Mouse (Mus musculus): ENCODE results near the gene Stxbp3.
"Not testable (repeated sequence)": the region's sequence is repeated elsewhere in the genome, so short reads cannot be mapped to it uniquely, and the experiment has no call there.

Gene Stxbp3

GRCm38 (mm10) chr3:108840000-108840715, at the start of gene Stxbp3:
Gene Stxbp3 (minus strand): TSS chr3:108840526.
- peak; percentile 100 for DNase-seq

- no peak for DNase-seq
Observed at GRCm38 (mm10) chr3:108889908-108890307, 49.6 kb upstream of the Stxbp3 start, which contains the start of gene Fndc7. Gene Fndc7 (minus strand): TSS chr3:108890008.

DNA sequence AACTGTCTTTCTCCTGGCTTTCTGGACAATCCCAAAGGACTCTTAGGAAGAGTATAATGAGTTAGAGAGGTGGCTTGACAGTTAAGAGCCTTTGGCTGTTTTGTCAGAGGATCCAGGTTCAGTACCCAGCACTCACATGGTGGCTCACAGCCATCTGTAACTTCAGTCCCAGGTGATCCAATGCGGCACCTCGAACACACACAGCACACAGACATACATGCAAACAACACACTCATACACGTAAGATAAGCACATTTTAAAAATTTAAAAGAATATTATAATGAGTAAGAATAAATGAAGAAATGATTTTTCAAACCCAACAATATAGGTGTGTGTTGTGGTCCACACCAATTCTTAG, 47.3 kb upstream of the Stxbp3 start:
- DNase-seq = no peak

DNA sequence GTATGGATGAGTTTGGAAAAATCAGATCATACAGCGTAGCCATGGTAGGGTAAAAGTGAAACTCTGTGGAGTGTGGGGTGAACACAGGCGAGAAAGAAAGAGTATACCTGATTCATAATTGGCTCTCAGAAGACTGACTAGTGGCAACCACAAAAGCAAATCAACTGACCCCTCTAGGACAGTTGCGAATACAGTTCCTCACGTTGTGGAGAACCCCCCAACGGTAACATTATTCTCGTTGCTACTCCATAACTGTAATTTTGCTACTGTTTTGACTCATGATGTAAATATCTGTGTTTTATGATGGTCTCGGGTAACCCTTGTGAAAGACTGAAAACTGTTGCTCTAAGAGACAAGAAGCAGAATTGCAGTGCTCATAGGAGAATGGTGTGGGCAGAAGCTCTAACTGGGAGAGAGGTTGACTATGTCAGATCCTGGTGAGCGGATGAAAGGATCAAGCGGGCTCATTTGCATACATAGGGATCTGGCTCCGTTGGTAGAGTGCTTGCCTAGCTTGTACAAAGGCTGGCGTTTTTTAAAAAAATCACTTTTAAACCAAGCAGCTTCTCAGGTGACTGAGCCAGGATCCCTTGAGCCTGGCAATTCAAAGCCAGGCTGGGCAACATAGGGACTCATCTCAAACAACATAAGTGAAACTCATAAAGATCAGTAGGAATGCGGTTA, 46.8 kb upstream of the Stxbp3 start:
- DNase-seq = no peak

GRCm38 (mm10) chr3:108885686-108886530, 45.6 kb upstream of the Stxbp3 start:
- no peak for DNase-seq

DNA sequence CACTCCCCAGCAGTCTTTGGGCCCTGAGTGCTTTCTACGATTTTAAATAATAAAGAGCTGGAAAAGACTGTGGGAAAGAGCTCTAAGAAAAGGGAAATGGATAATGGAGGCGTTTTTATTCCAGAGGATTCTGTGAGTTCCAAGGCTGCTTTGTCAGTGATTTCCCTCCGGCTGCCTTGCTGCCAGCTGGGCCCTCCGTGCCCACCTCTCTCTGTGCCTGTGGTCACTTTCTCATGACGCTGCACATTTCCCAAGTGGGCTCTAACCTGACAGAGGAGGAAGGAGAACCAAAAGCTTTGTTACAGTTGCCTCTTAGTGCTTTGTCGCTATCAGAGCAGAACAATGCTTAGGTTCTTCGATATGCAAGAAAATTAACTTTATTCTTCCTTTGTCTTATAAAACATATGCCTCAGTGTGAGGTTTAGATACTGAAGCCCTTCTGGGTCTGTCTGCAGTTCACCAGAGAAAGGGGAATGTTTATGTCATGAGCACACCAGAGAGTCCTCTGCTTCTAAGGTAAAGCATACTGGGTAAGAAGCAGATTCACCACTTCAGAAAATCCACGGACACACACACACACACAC, 44.5 kb upstream of the Stxbp3 start:
- no peak for DNase-seq

DNA sequence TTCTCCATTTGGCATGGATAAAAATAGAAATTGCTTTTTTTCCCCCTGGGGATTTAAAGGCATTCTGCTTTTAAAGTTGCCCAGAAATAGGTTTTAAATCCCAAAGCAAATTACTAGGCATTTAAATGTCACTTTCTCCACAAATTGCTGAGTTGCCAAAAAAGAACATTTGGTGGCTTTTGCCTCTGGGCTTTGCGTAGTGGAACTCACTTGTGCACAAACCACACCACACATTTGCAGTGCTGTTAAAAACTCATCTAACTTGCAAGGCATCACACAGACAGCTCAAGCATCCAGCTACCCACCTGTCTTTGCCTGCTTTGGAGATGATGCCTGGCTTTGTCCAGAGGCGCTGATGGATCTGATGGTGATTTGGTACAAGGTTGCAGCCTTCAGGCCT, 42.7 kb upstream of the Stxbp3 start:
- no peak for DNase-seq

DNA sequence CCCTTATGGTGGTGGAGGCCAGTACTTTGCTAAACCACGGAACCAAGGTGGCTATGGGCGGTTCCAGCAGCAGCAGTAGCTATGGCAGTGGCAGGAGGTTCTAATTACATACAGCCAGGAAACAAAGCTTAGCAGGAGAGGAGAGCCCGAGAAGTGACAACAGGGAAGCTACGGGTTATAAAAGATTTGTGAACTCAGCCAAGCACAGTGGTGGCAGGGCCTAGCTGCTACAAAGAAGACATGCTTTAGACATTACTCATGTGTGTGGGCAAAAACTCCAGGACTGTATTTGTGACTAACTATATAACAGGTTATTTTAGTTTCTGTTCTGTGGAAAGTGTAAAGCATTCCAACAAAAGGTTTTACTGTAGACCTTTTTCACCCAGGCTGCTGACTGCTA, 41.5 kb upstream of the Stxbp3 start:
- DNase-seq = not testable (repeated sequence)

DNA sequence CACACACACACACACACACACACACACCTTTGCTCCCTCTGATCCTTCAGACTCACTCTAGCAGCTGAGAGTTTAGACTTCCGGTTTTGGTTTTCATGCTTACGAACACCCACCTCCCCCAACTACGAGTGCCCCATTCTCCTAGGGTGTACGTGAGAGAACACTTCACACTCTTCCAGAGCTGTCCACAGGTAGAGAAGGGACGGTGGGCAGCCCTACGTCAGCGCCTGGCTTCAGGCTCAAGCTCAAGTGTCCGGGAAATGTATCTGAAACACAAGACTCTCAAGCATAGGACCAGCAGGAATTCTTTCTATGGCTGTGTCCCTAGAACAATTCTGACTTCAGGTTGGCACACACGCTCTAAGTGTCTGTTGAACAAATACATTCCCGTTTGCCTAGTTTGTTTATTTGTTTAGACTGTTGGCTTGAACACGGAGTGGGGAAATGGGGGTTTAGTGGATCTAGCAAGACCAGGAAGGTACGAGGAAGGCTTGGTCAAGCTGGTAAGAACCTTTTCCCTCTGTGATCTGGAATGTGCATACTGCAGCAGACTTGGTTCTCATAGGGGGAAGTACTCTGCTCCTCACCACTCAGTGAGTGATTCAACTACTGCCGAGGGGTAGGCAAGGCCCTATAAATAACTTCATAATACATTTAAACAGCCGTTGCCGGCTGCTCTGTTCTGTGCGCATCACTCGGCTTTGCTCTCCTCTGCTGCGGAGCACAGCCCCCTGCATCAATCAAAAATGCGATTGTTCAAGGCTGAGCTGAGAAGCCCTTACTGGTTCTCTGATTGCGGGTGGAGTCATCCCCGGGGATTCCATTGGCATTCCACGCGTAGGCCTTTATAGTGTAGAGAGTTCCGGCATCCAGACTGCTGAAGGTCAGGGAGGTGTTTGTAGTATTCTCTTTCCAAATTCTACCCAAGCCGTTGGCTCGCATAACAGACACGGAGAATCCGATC, 40.5 kb upstream of the Stxbp3 start:
- peak; percentile 11 for DNase-seq

GRCm38 (mm10) chr3:108879836-108880435, 39.6 kb upstream of the Stxbp3 start:
- DNase-seq = no peak

DNA sequence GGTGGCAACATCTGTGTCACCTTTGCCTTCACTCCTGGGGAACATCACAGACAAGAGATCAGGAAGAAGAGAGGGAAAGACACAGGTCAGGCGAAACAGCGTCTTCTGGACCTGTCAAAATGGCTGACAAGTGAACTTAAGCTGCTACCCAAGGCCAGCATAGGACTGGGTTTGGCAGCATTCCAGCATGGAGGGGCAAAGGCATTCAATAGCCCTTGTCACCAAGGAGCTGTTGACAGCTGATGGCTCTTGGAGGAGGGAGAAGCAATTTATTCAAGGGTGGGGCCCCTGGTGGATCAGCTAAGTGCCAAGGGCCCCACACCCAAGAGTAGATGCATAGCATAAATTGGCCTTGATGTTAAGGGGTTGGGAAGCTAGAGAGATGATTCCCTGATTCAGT, 38.8 kb upstream of the Stxbp3 start:
- DNase-seq = no peak

DNA sequence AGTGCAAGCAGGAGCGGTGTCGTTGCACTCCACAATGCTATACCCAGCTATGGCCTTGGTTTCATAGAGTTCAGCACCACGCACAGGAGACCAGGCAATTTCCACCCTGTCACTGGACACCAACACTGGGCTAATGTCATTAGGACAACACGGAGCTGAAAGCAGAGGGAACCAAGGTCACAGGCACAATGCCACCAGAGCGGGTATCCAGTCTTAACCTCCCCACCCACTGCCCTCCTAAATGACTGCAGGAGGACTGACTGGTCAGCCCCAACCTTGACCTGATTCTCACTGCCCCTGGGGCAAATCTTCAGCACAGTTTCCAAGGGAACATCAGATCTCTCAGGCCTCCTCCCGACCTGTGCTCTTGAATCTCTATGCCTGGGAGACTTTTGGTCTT, 30.3 kb upstream of the Stxbp3 start:
- no peak for DNase-seq

- DNase-seq = no peak
Observed at GRCm38 (mm10) chr3:108867449-108867848, 27.1 kb upstream of the Stxbp3 start.

DNA sequence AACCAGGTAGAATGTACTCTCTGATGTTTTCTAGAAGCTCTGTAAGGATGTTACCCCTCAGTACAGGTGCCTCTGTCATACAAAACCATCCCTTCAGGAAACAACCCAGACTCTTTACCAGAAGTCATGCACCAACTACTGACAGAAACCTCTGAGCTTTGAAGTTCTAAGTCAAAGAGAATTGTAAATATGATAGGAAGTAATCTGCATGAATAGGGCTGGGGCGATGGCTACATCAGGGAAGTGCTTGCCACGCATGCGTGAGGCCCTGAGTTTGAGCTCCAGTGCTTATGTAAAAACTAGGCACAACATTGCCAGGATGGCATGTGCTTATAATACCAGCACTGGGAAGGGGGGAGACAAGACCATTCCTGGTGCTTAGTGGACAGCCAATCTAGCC, 25.4 kb upstream of the Stxbp3 start:
- no peak for DNase-seq

GRCm38 (mm10) chr3:108865129-108865528, 24.8 kb upstream of the Stxbp3 start:
- no peak for DNase-seq

GRCm38 (mm10) chr3:108863091-108863490, 22.8 kb upstream of the Stxbp3 start:
- DNase-seq = no peak

DNA sequence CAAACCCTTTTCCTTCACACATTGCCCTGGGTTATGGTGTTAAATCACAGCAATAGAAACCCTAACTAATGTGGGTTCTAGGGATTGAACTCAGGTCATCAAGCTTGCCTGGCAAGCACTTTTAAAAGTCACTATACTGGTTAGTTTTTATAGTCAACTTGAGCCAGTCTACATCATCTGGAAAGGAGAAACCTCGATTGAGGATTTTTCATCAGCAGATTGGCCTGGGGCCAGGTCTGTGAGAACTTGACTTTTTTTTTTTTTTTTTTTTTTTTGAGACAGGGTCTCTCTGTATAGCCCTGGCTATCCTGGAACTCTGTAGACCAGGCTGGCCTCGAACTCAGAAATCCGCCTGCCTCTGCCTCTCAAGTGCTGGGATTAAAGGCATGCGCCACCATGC, 22.0 kb upstream of the Stxbp3 start:
- DNase-seq = not testable (repeated sequence)

- DNase-seq = no peak
Observed at GRCm38 (mm10) chr3:108860786-108861185, 20.5 kb upstream of the Stxbp3 start.

DNA sequence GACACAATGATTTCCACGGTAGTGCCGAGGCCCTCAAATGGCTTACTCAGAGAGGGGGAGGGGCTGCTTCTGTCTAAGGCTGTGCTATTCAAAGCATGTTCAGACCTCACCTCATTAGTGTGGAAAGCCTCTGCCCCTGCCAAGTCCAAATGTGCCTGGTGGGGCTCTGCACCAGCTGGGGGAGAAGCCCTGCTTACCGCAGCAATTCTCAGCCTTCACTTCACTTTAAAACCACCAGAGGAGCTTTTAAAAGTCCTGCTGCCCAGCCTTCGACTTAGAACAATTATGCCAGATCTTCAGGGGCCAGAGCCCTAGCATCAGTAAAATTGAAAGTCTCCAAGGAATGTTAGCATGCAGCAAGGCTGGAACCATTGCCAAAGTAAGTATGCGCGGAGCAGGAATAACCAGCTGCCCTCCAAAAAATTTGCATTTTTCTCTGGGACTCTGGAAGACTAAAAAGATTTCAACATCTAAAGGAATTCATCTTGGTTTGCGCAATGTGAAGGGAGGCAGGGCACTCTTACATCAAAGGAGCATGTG, 18.0 kb upstream of the Stxbp3 start:
- peak; percentile 35 for DNase-seq

DNA sequence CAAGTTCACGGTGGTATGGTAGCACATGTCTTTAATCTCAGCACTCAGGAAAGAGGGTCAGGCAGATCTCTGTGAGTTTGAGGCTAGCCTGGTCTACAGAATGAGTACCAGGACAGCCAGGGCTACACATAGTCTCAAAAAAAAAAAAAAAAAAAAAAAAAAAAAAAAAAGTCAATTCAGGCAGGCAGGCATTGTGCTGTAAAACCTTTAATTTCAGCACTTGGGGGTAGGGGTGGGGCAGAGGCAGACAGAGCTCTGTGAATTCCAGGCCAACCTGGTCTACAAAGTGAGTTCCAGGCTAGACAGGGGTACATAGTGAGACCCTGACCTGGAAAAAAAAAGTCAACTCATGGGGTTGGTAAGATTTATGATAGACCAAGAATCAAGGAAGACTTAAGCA, 17.4 kb upstream of the Stxbp3 start:
- no peak for DNase-seq

- no peak for DNase-seq
Observed at GRCm38 (mm10) chr3:108857124-108857470, 16.8 kb upstream of the Stxbp3 start.

Data from right cerebral cortex, postnatal 14 days (tissue).